Mouse (Mus musculus) brain, embryonic 14.5 days (tissue): ENCODE results near the gene Nsmce1.

Experiments used
- CTCF ChIP-seq: fragments of 200-500 bp; IDR thresholded peaks from 2 replicates; pipeline ENCODE4 v1.5.1; 2012; ENCODE audit warnings: inconsistent platforms, mild to moderate bottlenecking, moderate library complexity, borderline replicate concordance; ENCODE audit not compliant: insufficient read depth, insufficient read length; ENCODE audit errors: extremely low read depth
- POLR2A ChIP-seq: fragments of 200-500 bp; IDR thresholded peaks from 2 replicates; pipeline ENCODE4 v1.6.1; 2012; ENCODE audit warnings: mild to moderate bottlenecking, inconsistent platforms, borderline replicate concordance; ENCODE audit not compliant: poor library complexity, insufficient read depth, insufficient read length, severe bottlenecking; ENCODE audit errors: extremely low read depth

- no peak for TF ChIP-seq POLR2A
- TF ChIP-seq CTCF: no peak
Measured at GRCm38 (mm10) chr7:125523051-125523450, 31.7 kb upstream of the Nsmce1 start.
